Comparison of ENCODE assay signal across 9 mouse cellular contexts in the genomic region with DNA sequence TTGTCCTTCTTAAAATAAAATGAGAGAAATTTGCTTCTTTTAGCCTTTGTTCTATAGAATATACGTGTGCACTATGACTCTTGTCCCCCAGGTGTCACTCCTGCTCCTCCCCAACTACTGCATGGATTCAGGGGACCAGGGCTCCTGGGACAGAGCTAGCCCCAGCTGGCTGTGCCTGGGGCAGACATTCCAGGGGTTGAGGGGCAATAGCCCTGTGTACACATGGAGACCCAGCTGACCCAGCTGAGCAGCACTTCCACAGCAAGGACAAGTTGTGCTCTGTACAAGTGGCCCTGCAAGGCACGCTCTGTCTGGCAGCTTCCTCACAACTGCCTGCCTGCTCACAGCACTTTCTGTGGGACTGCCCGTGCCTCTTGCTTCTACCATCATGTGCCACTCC. TPM values are rescaled to one million over a fixed set of nuclear protein-coding genes. Genes with fewer than 3 reads are reported as not detected.
DNase-seq lines count a peak whose midpoint lies in the region; ATAC-seq and TF ChIP-seq lines count a peak whose summit lies in the region.
"Had no signal": no experiment of that assay in that cellular context is flagged by ENCODE, and none has a peak within 500 bp of the region (broad histone marks: within the 10 kb centered on the region; RNA-seq: fewer than 3 reads in every experiment).

No protein-coding gene starts in this region.

- WGBS in kidney, embryonic 15.5 days: 83% methylated on average over 3 of the region's 3 CpGs
- WGBS in hindbrain, postnatal 0 days: 72% methylated on average over 3 of the region's 3 CpGs

- H3K36me3 ChIP-seq in kidney, embryonic 15.5 days: peaks cover 43% of the 10 kb centered on the region
- H3K36me3 ChIP-seq in hindbrain, postnatal 0 days (ENCODE audit: insufficient read depth, low read length): peaks cover 26% of the 10 kb centered on the region

- peak; percentile 63 for TF ChIP-seq CTCF in hindbrain, postnatal 0 days (IDR thresholded peaks at IDR 0.05; ENCODE audit: low read depth)

- no peak overlapping the region for H3K4me3 ChIP-seq in kidney, embryonic 15.5 days (replicated peaks)
- H3K4me3 ChIP-seq in hindbrain, postnatal 0 days (ENCODE audit: low read length): no peak overlapping the region
- H3K4me3 ChIP-seq: stomach, embryonic 15.5 days had no signal

- no peak for ATAC-seq in kidney, embryonic 15.5 days (replicated peaks; ENCODE audit: low FRiP score)
- ATAC-seq in hindbrain, postnatal 0 days: peak; percentile 50; the same call in 1 of the 2 replicates
- ATAC-seq in megakaryocyte progenitor cell, adult 5-6 weeks (replicated peaks; ENCODE audit: poor library complexity): peak; percentile 68; the same call in 1 of the 2 replicates

- no peak overlapping the region for H3K27ac ChIP-seq in kidney, embryonic 15.5 days
- no peak overlapping the region for H3K27ac ChIP-seq in hindbrain, postnatal 0 days
- H3K27ac ChIP-seq: stomach, embryonic 15.5 days had no signal

- no peaks in the 10 kb centered on the region for H3K9me3 ChIP-seq in kidney, embryonic 15.5 days (replicated peaks)
- no peaks in the 10 kb centered on the region for H3K9me3 ChIP-seq in hindbrain, postnatal 0 days (ENCODE audit: low read length)
- H3K9me3 ChIP-seq: stomach, embryonic 15.5 days had no signal

- H3K27me3 ChIP-seq in kidney, embryonic 15.5 days: no peaks in the 10 kb centered on the region
- no peaks in the 10 kb centered on the region for H3K27me3 ChIP-seq in hindbrain, postnatal 0 days (ENCODE audit: insufficient read depth, low read length)
- H3K27me3 ChIP-seq: stomach, embryonic 15.5 days had no signal

- DNase-seq in kidney, adult 11 months: peak; percentile 86
- DNase-seq in adipocyte (ENCODE audit: low spot score): peak; percentile 40
- DNase-seq in hindbrain, postnatal 0 days (ENCODE audit: low spot score): peak; percentile 37
- DNase-seq in ovary, postnatal 10 days (ENCODE audit: low spot score): no peak
- no peak for DNase-seq in cerebellum, postnatal 4 days (ENCODE audit: low spot score in 2 of 2)
- DNase-seq in right cerebral cortex, postnatal 4 days: no peak

- no peaks in the 10 kb centered on the region for H3K4me1 ChIP-seq in kidney, embryonic 15.5 days
- no peaks in the 10 kb centered on the region for H3K4me1 ChIP-seq in hindbrain, postnatal 0 days (ENCODE audit: insufficient read depth, low read length)
- H3K4me1 ChIP-seq: stomach, embryonic 15.5 days had no signal

- H3K9ac ChIP-seq in kidney, embryonic 15.5 days: no peak overlapping the region
- no peak overlapping the region for H3K9ac ChIP-seq in hindbrain, postnatal 0 days (replicated peaks; ENCODE audit: low read length)
- H3K9ac ChIP-seq: stomach, embryonic 15.5 days had no signal

- H3K4me2 ChIP-seq in kidney, embryonic 15.5 days: no peak overlapping the region
- no peak overlapping the region for H3K4me2 ChIP-seq in hindbrain, postnatal 0 days (ENCODE audit: low read depth, low read length)
- H3K4me2 ChIP-seq: stomach, embryonic 15.5 days had no signal

RNA-seq across cellular contexts. Expression of a gene that starts 6.0 kb away (rescaled TPM):
- polyA plus RNA-seq in kidney, embryonic 15.5 days (2015; fragmentation: Nextera tagmentation; extraction: Ambion mirVana): 23.9 and 26.5 TPM in 2 replicates
- 62.5 and 64.1 TPM in 2 replicates for total RNA-seq in hindbrain, postnatal 0 days (2014; rRNA removed)
- polyA plus RNA-seq in hindbrain, postnatal 0 days (2015; fragmentation: Nextera tagmentation; extraction: Ambion mirVana): 27.8 and 30.4 TPM in 2 replicates
- 4.9 and 5.1 TPM in 2 replicates for total RNA-seq in megakaryocyte progenitor cell, adult 5-6 weeks (2015)
- 10.4 and 11.0 TPM in 2 replicates for total RNA-seq in megakaryocyte progenitor cell, adult 5-6 weeks (2017)

RNA-seq across cellular contexts. Expression of a gene that starts 50.9 kb away (rescaled TPM):
- polyA plus RNA-seq in kidney, embryonic 15.5 days (2015; fragmentation: Nextera tagmentation; extraction: Ambion mirVana): 99.1 and 106 TPM in 2 replicates
- 147 and 151 TPM in 2 replicates for total RNA-seq in hindbrain, postnatal 0 days (2014; rRNA removed)
- 124 and 128 TPM in 2 replicates for polyA plus RNA-seq in hindbrain, postnatal 0 days (2015; fragmentation: Nextera tagmentation; extraction: Ambion mirVana)
- 44.1 and 46.9 TPM in 2 replicates for total RNA-seq in megakaryocyte progenitor cell, adult 5-6 weeks (2015)
- 106 and 129 TPM in 2 replicates for total RNA-seq in megakaryocyte progenitor cell, adult 5-6 weeks (2017)

RNA-seq across cellular contexts. Expression of a gene that starts 51.4 kb away (rescaled TPM):
- 34.8 and 37.4 TPM in 2 replicates for polyA plus RNA-seq in kidney, embryonic 15.5 days (2015; fragmentation: Nextera tagmentation; extraction: Ambion mirVana)
- total RNA-seq in hindbrain, postnatal 0 days (2014; rRNA removed): 136 and 148 TPM in 2 replicates
- 31.4 and 34.5 TPM in 2 replicates for polyA plus RNA-seq in hindbrain, postnatal 0 days (2015; fragmentation: Nextera tagmentation; extraction: Ambion mirVana)
- total RNA-seq in megakaryocyte progenitor cell, adult 5-6 weeks (2015): 19.3 and 20.5 TPM in 2 replicates
- total RNA-seq in megakaryocyte progenitor cell, adult 5-6 weeks (2017): 16.0 and 17.8 TPM in 2 replicates

Comparison
In these comparisons a context has a peak if more than half of its experiments do, and no peak if none do; other contexts are left out.
1. DNase-seq: peak in kidney, adult 11 months (single experiment), adipocyte (single experiment) and hindbrain, postnatal 0 days (single experiment); none in ovary, postnatal 10 days (single experiment), cerebellum, postnatal 4 days (0 of 2) and right cerebral cortex, postnatal 4 days (single experiment).